Mouse (Mus musculus) activated CD4-positive, CD25-positive, alpha-beta regulatory T cell (primary cell): ENCODE measurements around the gene Plekha5. TPM values are rescaled to one million over a fixed set of nuclear protein-coding genes. Genes with fewer than 3 reads are reported as not detected.

Experiments
- polyA plus RNA-seq, 2 experiments: library from polyadenylated mRNA; unstranded; fragments of 100-300 nt; shearing (Covaris generic); gene quantifications; one replicate each; pipeline ENCODE4 v1.2.1; 2017

The Plekha5 gene
- polyA plus RNA-seq, result 10 to 100 TPM; 20.0 to 25.3 TPM

DNA sequence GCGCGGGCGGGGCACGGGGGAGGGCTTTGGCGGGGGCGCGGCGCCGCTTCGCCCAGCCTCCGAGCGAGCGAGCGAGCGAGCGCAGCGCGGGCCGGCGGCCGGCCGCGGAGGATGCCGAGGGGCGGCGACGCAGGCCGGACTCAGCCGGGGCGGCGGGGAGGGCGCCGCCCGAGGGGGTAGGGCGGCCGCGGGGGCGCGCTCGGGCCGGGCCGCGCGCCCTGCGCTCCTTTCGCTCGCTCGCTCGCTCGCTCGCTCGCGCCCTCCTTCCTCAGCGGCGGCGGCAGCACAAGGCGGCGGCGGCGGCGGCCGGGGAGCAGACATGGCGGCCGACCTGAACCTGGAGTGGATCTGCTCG, at the start of gene Plekha5:
Gene Plekha5, plus strand, starts transcription at position 209 of the 355 bp plus-strand sequence.

GRCm38 (mm10) chr6:140622391-140623225, 198.8 kb downstream of the Plekha5 start, which contains the start of gene Aebp2:
TSS of gene Aebp2 (plus strand) at chr6:140622663.

Other genes with a start within 250 kb of the Plekha5 start
- 100 to 1,000 TPM in 1 of 2 experiments, 10 to 100 TPM in 1; 84.3 to 122 TPM for gene Aebp2, start 198.6 kb downstream of the Plekha5 start, polyA plus RNA-seq